Mouse (Mus musculus): ENCODE data around the gene Clk1. TPM values are rescaled to one million over a fixed set of nuclear protein-coding genes. Genes with fewer than 3 reads are reported as not detected.

The Clk1 gene
- polyA plus RNA-seq (2016; fragmentation: Nextera tagmentation; extraction: Ambion mirVana): 144 TPM in 2 replicates

GRCm38 (mm10) chr1:58423371-58424248 lies at the start of gene Clk1:
TSS of gene Clk1 (minus strand) at chr1:58424066.
- ATAC-seq (ENCODE audit: insufficient number of reproducible peaks, low FRiP score): peak; percentile 97
- Histone ChIP-seq H3K4me3 (peak within 1 kb of the TSS; percentile 88), H3K4me2 (peak within 1 kb of the TSS; percentile 89), H3K27me3 (replicated peaks) (no peaks in the 10 kb centered on the region), H3K9me3 (replicated peaks) (no peaks in the 10 kb centered on the region), H3K9ac (peak within 1 kb of the TSS; percentile 99), H3K36me3 (peaks cover 25% of the 10 kb centered on the region), H3K27ac (ENCODE audit: poor library complexity, severe bottlenecking) (peak within 1 kb of the TSS; percentile 99), H3K4me1 (replicated peaks) (peaks cover 18% of the 10 kb centered on the region)
- under 1% methylated on average over 79 of the region's 79 CpGs for WGBS

DNA sequence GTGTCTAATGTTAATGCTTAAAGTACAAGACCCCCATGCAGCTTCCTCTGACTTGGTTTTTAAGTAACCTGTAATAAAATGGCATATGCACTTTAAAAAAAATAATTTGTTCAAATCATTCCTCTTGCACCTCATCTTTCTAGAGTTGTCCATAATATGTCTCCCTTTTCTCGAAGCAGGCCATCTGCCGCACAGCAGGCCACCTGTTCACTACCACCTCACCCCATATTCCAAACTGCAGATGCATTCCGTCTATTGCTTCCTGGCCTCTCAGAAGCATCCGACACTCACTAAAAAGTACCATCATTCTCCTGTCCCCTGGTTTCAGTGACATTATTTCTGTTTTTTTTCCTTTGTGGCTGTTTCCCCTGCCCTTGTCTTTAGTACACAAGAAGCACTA lies 41.7 kb upstream of the Clk1 start:
- WGBS: 94% methylated on average over 4 of the region's 4 CpGs
- no peak overlapping the region for H3K4me3 ChIP-seq
- no peaks in the 10 kb centered on the region for H3K27me3 ChIP-seq (replicated peaks)
- no peaks in the 10 kb centered on the region for H3K4me1 ChIP-seq (replicated peaks)
- no peak for ATAC-seq (ENCODE audit: insufficient number of reproducible peaks, low FRiP score)
- H3K9me3 ChIP-seq (replicated peaks): no peaks in the 10 kb centered on the region
- peaks cover 89% of the 10 kb centered on the region for H3K36me3 ChIP-seq
- H3K4me2 ChIP-seq: no peak overlapping the region
- no peak overlapping the region for H3K27ac ChIP-seq (ENCODE audit: poor library complexity, severe bottlenecking)
- H3K9ac ChIP-seq: no peak overlapping the region

DNA sequence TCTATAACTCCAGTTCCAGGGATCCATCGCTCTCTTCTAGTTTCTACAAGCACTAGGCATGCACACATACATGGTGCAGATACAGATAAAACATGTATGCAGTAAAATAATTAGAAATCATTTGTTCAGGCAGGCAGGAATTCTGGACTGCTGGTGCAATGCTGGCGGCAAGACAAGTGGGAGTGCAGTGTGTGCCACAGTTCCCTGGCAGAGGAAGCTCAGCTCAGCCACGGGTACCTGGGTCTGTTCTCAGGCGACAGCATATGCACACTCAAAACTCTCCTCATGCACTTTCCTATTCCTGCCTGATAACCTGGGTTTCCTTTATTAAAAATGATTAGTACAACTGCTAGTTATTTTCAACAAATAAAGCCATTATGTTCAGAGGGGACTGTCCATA lies 41.2 kb upstream of the Clk1 start:
- Histone ChIP-seq H3K9ac (no peak overlapping the region), H3K4me1 (replicated peaks) (no peaks in the 10 kb centered on the region), H3K9me3 (replicated peaks) (no peaks in the 10 kb centered on the region), H3K36me3 (peaks cover 88% of the 10 kb centered on the region), H3K27me3 (replicated peaks) (no peaks in the 10 kb centered on the region), H3K4me2 (no peak overlapping the region), H3K27ac (ENCODE audit: poor library complexity, severe bottlenecking) (no peak overlapping the region), H3K4me3 (no peak overlapping the region)
- ATAC-seq (ENCODE audit: insufficient number of reproducible peaks, low FRiP score): no peak
- 94% methylated on average over 4 of the region's 4 CpGs for WGBS

GRCm38 (mm10) chr1:58463935-58464334 lies 40.1 kb upstream of the Clk1 start:
- 92% methylated on average over 2 of the region's 2 CpGs for WGBS
- Histone ChIP-seq H3K27me3 (replicated peaks) (no peaks in the 10 kb centered on the region), H3K27ac (ENCODE audit: poor library complexity, severe bottlenecking) (no peak overlapping the region), H3K4me1 (replicated peaks) (0 out of 2 replicates have a peak, but pooled peaks cover under 1% of the 10 kb centered on the region), H3K4me2 (no peak overlapping the region), H3K9ac (no peak overlapping the region), H3K9me3 (replicated peaks) (no peaks in the 10 kb centered on the region), H3K4me3 (no peak overlapping the region), H3K36me3 (peaks cover 84% of the 10 kb centered on the region)
- no peak for ATAC-seq (ENCODE audit: insufficient number of reproducible peaks, low FRiP score)

- no peaks in the 10 kb centered on the region for H3K27me3 ChIP-seq (replicated peaks)
- H3K4me3 ChIP-seq: no peak overlapping the region
- no peak for ATAC-seq (ENCODE audit: insufficient number of reproducible peaks, low FRiP score)
- H3K9ac ChIP-seq: no peak overlapping the region
- H3K9me3 ChIP-seq (replicated peaks): no peaks in the 10 kb centered on the region
- no peak overlapping the region for H3K4me2 ChIP-seq
- 95% methylated on average over 3 of the region's 3 CpGs for WGBS
- H3K27ac ChIP-seq (ENCODE audit: poor library complexity, severe bottlenecking): no peak overlapping the region
- H3K36me3 ChIP-seq: peaks cover 88% of the 10 kb centered on the region
- H3K4me1 ChIP-seq (replicated peaks): 0 out of 2 replicates have a peak, but pooled peaks cover 7% of the 10 kb centered on the region
Measured at GRCm38 (mm10) chr1:58460566-58460965, 36.7 kb upstream of the Clk1 start.

- WGBS: 58% methylated on average over 2 of the region's 2 CpGs
- H3K4me1 ChIP-seq (replicated peaks): 0 out of 2 replicates have a peak, but pooled peaks cover 7% of the 10 kb centered on the region
- peak overlapping the region; percentile 51; the same call in 1 of the 2 replicates for H3K27ac ChIP-seq (ENCODE audit: poor library complexity, severe bottlenecking)
- H3K27me3 ChIP-seq (replicated peaks): no peaks in the 10 kb centered on the region
- H3K4me2 ChIP-seq: no peak overlapping the region
- no peak overlapping the region for H3K4me3 ChIP-seq
- H3K9me3 ChIP-seq (replicated peaks): no peaks in the 10 kb centered on the region
- peaks cover 89% of the 10 kb centered on the region for H3K36me3 ChIP-seq
- H3K9ac ChIP-seq: no peak overlapping the region
- ATAC-seq (ENCODE audit: insufficient number of reproducible peaks, low FRiP score): no peak
Measured at GRCm38 (mm10) chr1:58458867-58459266, 35.0 kb upstream of the Clk1 start.

- H3K4me2 ChIP-seq: no peak overlapping the region
- no peak for ATAC-seq (ENCODE audit: insufficient number of reproducible peaks, low FRiP score)
- H3K4me3 ChIP-seq: no peak overlapping the region
- H3K4me1 ChIP-seq (replicated peaks): 0 out of 2 replicates have a peak, but pooled peaks cover 7% of the 10 kb centered on the region
- 0 out of 2 replicates have a peak overlapping the region, but pooled peaks have one; percentile 51 for H3K27ac ChIP-seq (ENCODE audit: poor library complexity, severe bottlenecking)
- H3K9ac ChIP-seq: no peak overlapping the region
- no peaks in the 10 kb centered on the region for H3K9me3 ChIP-seq (replicated peaks)
- H3K27me3 ChIP-seq (replicated peaks): no peaks in the 10 kb centered on the region
- peaks cover 89% of the 10 kb centered on the region for H3K36me3 ChIP-seq
- whole genome bisulfite sequencing: 84% methylated on average over 5 of the region's 5 CpGs
Measured at GRCm38 (mm10) chr1:58458175-58458574, 34.3 kb upstream of the Clk1 start.

DNA sequence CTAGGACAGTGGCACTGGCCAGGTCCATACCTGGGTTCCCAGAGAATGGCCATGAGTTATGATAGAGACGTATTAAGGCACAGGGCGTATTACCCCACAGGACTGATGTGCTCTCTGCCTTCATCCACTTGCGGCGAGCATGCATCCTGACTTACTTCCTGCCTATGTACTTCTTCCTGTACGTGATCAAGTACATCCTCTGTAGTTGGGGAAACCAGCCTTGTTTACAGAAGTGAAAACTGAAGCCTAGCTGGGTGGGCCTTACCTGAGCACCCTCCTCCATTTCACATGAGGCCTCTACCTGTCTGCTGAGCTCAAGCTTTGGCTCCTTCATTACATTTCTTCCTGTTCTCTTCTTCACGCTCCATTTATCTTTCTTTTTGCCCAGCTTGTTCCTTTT lies 30.4 kb upstream of the Clk1 start:
- no peak overlapping the region for H3K9ac ChIP-seq
- H3K9me3 ChIP-seq (replicated peaks): no peaks in the 10 kb centered on the region
- no peak for ATAC-seq (ENCODE audit: insufficient number of reproducible peaks, low FRiP score)
- no peak overlapping the region for H3K27ac ChIP-seq (ENCODE audit: poor library complexity, severe bottlenecking)
- 0 out of 2 replicates have a peak, but pooled peaks cover 7% of the 10 kb centered on the region for H3K4me1 ChIP-seq (replicated peaks)
- peaks cover 85% of the 10 kb centered on the region for H3K36me3 ChIP-seq
- no peak overlapping the region for H3K4me3 ChIP-seq
- H3K27me3 ChIP-seq (replicated peaks): no peaks in the 10 kb centered on the region
- WGBS: 85% methylated on average over 6 of the region's 6 CpGs
- no peak overlapping the region for H3K4me2 ChIP-seq

- Histone ChIP-seq H3K4me1 (replicated peaks) (peaks cover 25% of the 10 kb centered on the region), H3K9me3 (replicated peaks) (no peaks in the 10 kb centered on the region), H3K4me3 (no peak overlapping the region), H3K36me3 (peaks cover 49% of the 10 kb centered on the region), H3K27me3 (replicated peaks) (no peaks in the 10 kb centered on the region), H3K4me2 (no peak overlapping the region), H3K9ac (no peak overlapping the region), H3K27ac (ENCODE audit: poor library complexity, severe bottlenecking) (no peak overlapping the region)
- WGBS: 84% methylated on average over 7 of the region's 7 CpGs
- no peak for ATAC-seq (ENCODE audit: insufficient number of reproducible peaks, low FRiP score)
Measured at GRCm38 (mm10) chr1:58448396-58448795, 24.5 kb upstream of the Clk1 start.

GRCm38 (mm10) chr1:58447766-58448165 lies 23.9 kb upstream of the Clk1 start:
- H3K9me3 ChIP-seq (replicated peaks): no peaks in the 10 kb centered on the region
- H3K27me3 ChIP-seq (replicated peaks): no peaks in the 10 kb centered on the region
- ATAC-seq (ENCODE audit: insufficient number of reproducible peaks, low FRiP score): no peak
- H3K4me1 ChIP-seq (replicated peaks): peaks cover 25% of the 10 kb centered on the region
- H3K4me3 ChIP-seq: no peak overlapping the region
- 94% methylated on average over 7 of the region's 7 CpGs for WGBS
- peaks cover 43% of the 10 kb centered on the region for H3K36me3 ChIP-seq
- no peak overlapping the region for H3K9ac ChIP-seq
- H3K27ac ChIP-seq (ENCODE audit: poor library complexity, severe bottlenecking): no peak overlapping the region
- H3K4me2 ChIP-seq: no peak overlapping the region

GRCm38 (mm10) chr1:58445861-58446260 lies 22.0 kb upstream of the Clk1 start:
- Histone ChIP-seq H3K9ac (peak overlapping the region; percentile 85), H3K36me3 (peaks cover 41% of the 10 kb centered on the region), H3K4me2 (peak overlapping the region; percentile 81), H3K4me1 (replicated peaks) (peaks cover 25% of the 10 kb centered on the region), H3K4me3 (peak overlapping the region; percentile 64), H3K27ac (ENCODE audit: poor library complexity, severe bottlenecking) (peak overlapping the region; percentile 90), H3K9me3 (replicated peaks) (no peaks in the 10 kb centered on the region), H3K27me3 (replicated peaks) (no peaks in the 10 kb centered on the region)
- ATAC-seq (ENCODE audit: insufficient number of reproducible peaks, low FRiP score): no peak
- 14% methylated on average over 11 of the region's 11 CpGs for WGBS

All from heart, embryonic 12.5 days (tissue).